Mouse (Mus musculus): Measurements from ENCODE around the gene Cachd1.

- no peak for TF ChIP-seq CTCF (IDR thresholded peaks at IDR 0.05)
- TF ChIP-seq POLR2A (IDR thresholded peaks at IDR 0.05; ENCODE audit: insufficient read depth, low read depth, low read length): no peak
Measured at GRCm38 (mm10) chr4:100735936-100736349, 40.5 kb upstream of the Cachd1 start.

Data from heart, adult 2 months (tissue).